Mouse (Mus musculus) lung, adult 2 months (tissue): ENCODE data around the gene Shkbp1. TPM values are rescaled to one million over a fixed set of nuclear protein-coding genes. Genes with fewer than 3 reads are reported as not detected.

Experiments
- DNase-seq: peaks from one replicate; pipeline ENCODE4 v3.0.0; 2022
- H3K4me1 ChIP-seq: fragments of 200-500 bp; 2 replicates; pipeline ENCODE4 v1.6.1; 2011; ENCODE audit warnings: low read length; ENCODE audit not compliant: control insufficient read depth, insufficient read depth
- H3K4me3 ChIP-seq: fragments of 200-500 bp; replicated peaks from 2 replicates; pipeline ENCODE3; 2011; ENCODE audit warnings: low read depth, mild to moderate bottlenecking, control low read depth, low read length; ENCODE audit errors: extremely low read depth
- CTCF ChIP-seq: fragments of 200-500 bp; IDR thresholded peaks from 2 replicates; pipeline ENCODE4 v1.5.1; 2011; ENCODE audit warnings: mild to moderate bottlenecking, low read length, control low read depth; ENCODE audit not compliant: insufficient read depth
- POLR2A ChIP-seq: fragments of 200-500 bp; IDR thresholded peaks from 2 replicates; pipeline ENCODE4 v1.6.1; 2011; ENCODE audit warnings: low read depth, mild to moderate bottlenecking, control low read depth, low read length, borderline replicate concordance; ENCODE audit errors: extremely low read depth
- WGBS: fragments of 180-500 bp; shearing (Covaris S2); methylation state at CpG from one replicate; pipeline ENCODE4 v1.1.7; 2018; 5-methylcytosine and 5-hydroxymethylcytosine counted together
- polyA plus RNA-seq: library from polyadenylated mRNA; depleted of rRNA; stranded (reverse); fragments of >200 nt; gene quantifications from 2 replicates; pipeline ENCODE4 v1.2.3, GENCODE M21; 2012

Shkbp1 gene
- polyA plus RNA-seq, 1 experiment = 85.1 TPM

- Histone ChIP-seq H3K4me3 (peak overlapping the region; percentile 55), H3K4me1 (peaks cover 2% of the 10 kb centered on the region)
- peak; percentile 50 for DNase-seq
- WGBS = 1% methylated on average over 16 of the region's 16 CpGs
- TF ChIP-seq POLR2A = 0 out of 2 replicates have a peak, but pooled peaks have one; percentile 2
- TF ChIP-seq CTCF = no peak
These were observed 429 bp upstream of the Shkbp1 start for GRCm38 (mm10) chr7:27356248-27356647.

- peak overlapping the region; percentile 90 for H3K4me3 ChIP-seq
- WGBS = 12% methylated on average over 14 of the region's 14 CpGs
- no peak for TF ChIP-seq POLR2A
- no peak for TF ChIP-seq CTCF
- H3K4me1 ChIP-seq = peaks cover 2% of the 10 kb centered on the region
- DNase-seq = no peak
These were observed 558 bp downstream of the Shkbp1 start for GRCm38 (mm10) chr7:27355261-27355660.

GRCm38 (mm10) chr7:27354783-27355182 lies 1.0 kb downstream of the Shkbp1 start:
- H3K4me3 ChIP-seq = no peak overlapping the region
- DNase-seq = no peak
- no peak for TF ChIP-seq POLR2A
- no peak for TF ChIP-seq CTCF
- WGBS = 60% methylated on average over 4 of the region's 4 CpGs
- H3K4me1 ChIP-seq = peaks cover 2% of the 10 kb centered on the region

DNA sequence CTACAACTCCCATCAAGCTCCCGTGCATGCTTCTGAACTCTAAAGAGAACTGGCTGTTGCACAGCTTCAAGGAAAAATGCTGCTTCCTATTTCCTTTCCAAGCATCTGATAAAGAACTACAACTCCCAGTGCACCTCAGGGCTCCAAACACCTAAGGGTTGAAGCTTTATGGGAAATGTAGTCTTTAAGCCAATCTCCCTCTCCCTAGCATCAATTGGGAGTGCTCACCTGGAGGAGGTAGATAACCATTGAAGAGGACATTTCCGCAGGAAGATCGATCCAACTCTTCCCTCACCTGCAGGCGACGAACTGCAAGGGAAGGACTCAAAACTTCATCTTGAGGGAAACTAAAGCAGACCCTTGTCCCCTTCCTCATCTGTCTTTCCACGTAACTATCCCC lies 1.7 kb downstream of the Shkbp1 start:
- no peak overlapping the region for H3K4me3 ChIP-seq
- 34% methylated on average over 6 of the region's 6 CpGs for WGBS
- DNase-seq = no peak
- H3K4me1 ChIP-seq = peaks cover 2% of the 10 kb centered on the region
- TF ChIP-seq CTCF = no peak
- no peak for TF ChIP-seq POLR2A

- no peaks in the 10 kb centered on the region for H3K4me1 ChIP-seq
- 39% methylated on average over 6 of the region's 6 CpGs for whole genome bisulfite sequencing
- H3K4me3 ChIP-seq = no peak overlapping the region
- TF ChIP-seq POLR2A (no peak), CTCF (no peak)
- no peak for DNase-seq
These were observed 10.4 kb downstream of the Shkbp1 start for GRCm38 (mm10) chr7:27345444-27345843.

- TF ChIP-seq CTCF = no peak
- no peak for TF ChIP-seq POLR2A
- no peak for DNase-seq
These were observed 13.2 kb downstream of the Shkbp1 start for GRCm38 (mm10) chr7:27342595-27342994.

DNA sequence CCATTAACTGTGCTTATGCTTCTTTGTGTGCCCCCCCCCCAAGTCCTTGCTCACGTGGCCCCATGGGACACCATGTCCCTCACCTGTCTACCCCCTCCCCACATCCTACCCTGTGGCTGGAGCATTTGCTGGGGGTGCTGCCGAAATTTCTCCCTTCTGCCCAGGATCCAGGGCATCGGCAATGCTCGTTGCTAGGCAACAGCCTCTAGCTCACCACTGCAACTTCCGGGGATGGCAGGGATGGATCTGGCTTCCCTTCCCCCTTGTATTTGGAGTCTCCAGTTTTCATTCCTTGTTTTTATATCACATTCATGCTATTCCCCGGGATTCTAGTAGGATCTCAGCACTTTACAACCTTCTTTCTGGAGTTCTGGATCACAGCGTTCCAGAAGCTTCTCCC lies 16.3 kb downstream of the Shkbp1 start:
- no peak overlapping the region for H3K4me3 ChIP-seq
- H3K4me1 ChIP-seq = no peaks in the 10 kb centered on the region; the same call in 1 of the 2 replicates
- TF ChIP-seq CTCF (no peak), POLR2A (no peak)
- DNase-seq = no peak
- WGBS = 35% methylated on average over 7 of the region's 7 CpGs

More at GRCm38 (mm10) chr7:27342595-27342994, 13.2 kb downstream of the Shkbp1 start:
- WGBS = 55% methylated on average over 4 of the region's 4 CpGs
- H3K4me1 ChIP-seq = no peaks in the 10 kb centered on the region
- H3K4me3 ChIP-seq = no peak overlapping the region

- WGBS = 72% methylated on average over 4 of the region's 4 CpGs
These were observed 16.7 kb downstream of the Shkbp1 start for GRCm38 (mm10) chr7:27339114-27339513.

DNA sequence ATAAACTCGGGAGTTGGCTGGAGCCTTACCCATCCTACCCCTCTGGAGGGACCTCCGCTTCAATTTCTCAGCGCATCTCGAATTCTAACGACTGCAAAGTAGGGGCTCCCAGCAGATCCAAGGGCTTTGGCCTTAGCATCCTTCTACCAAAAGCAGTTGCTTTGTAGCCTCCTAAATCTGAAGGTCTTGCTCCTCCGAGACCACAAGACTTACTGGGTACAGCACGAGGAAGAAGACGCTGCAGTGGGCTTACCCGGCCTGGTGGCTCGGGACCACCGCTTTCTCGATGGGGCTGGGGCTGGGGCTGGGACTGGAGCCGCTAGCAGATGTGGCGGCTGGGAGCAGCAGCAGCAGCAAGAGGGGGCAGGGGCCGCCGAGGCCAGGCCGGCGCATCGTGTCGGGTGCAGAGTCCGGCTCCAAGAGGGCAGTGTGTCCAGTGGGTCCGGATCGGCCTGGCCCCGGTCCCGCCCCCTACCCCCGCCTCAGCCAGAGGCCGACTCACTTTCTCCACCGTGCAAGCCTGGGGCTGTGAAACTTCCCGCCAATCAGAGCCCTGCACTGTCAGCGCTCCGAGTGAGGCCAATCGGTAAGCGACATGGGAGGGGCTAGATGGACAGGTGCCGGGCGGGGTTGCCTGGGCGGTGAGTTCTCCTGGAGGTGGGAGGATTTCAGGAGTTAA lies 18.5 kb downstream of the Shkbp1 start, which contains the start of gene Ltbp4:
Ltbp4 (minus strand) TSS at position 518 of the 679 bp plus-strand sequence.
- Histone ChIP-seq H3K4me3 (no peak within 1 kb of the TSS), H3K4me1 (no peaks in the 10 kb centered on the region; the same call in 1 of the 2 replicates)
- DNase-seq = peak; percentile 49
- TF ChIP-seq CTCF = no peak
- TF ChIP-seq POLR2A = no peak
- 4% methylated on average over 36 of the region's 36 CpGs for WGBS

More at GRCm38 (mm10) chr7:27339114-27339513, 16.7 kb downstream of the Shkbp1 start:
- TF ChIP-seq CTCF = no peak
- no peak for TF ChIP-seq POLR2A
- Histone ChIP-seq H3K4me1 (no peaks in the 10 kb centered on the region; the same call in 1 of the 2 replicates), H3K4me3 (no peak overlapping the region)
- no peak for DNase-seq
